Mouse (Mus musculus): ENCODE data around the gene Rnaseh2a.

DNA sequence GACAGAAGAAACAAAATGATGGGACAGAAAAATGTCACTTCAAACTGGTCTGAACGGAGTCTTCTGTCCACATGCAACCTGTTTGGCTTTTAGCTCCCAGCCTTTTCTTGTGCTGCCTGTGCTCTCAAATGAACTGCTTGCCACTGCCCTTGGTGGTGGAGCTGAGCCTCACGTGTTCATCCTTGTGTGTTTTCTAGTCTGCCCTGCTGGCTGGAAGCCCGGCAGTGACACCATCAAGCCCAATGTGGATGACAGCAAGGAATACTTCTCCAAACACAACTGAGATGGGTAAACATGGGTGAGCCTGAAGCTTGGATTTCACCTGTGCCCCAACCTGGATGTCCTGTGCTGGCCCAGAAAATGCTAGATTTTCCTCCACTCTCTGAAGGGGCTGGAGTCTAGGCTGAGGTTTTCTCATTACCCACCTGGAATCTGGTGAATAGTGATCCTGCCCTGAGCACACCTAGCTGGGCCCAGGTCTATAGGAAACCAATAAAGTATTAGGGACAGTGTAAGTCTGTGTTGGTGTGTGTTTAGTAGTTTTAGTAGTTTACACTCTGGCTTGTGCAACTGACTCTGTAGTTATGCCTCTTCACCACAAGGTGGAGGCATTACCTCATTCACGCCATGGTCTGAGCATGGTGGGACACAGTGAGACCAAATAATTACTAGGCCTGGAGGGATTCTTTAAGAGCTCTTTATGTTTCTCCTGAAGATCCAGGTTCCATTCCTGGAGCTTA lies 4.4 kb upstream of the Rnaseh2a start:
- TF ChIP-seq CTCF (IDR thresholded peaks at IDR 0.05; ENCODE audit: low read depth) = peak; percentile 98
- no peak for TF ChIP-seq EP300 (optimal IDR thresholded peaks at IDR 0.05)
